Mouse (Mus musculus): ENCODE data around the gene Prr14l. TPM values are rescaled to one million over a fixed set of nuclear protein-coding genes. Genes with fewer than 3 reads are reported as not detected.
"Not testable (repeated sequence)": the region's sequence is repeated elsewhere in the genome, so short reads cannot be mapped to it uniquely, and the experiment has no call there.

Gene Prr14l
- polyA plus RNA-seq, 1 experiment from 2014 or later, result 9.7 TPM

DNA sequence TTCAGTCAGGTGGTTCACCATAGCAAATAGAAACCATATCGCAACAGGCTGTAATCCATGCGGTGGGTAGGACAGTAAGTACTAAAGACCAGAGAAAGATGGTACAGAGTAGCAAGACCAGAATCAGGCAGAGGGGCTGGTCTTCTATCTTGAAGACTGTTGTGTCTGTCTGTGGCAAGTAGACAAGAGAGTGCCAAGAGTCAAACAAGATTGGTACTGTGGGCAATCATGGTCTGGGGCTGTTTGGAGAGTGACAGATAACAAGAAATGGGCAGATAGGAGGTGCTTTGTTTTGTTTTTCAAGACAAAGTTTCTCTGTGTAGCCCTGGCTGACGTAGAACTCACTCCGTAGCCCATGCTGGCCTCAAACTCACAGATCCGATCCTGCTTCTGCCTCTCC is 72.5 kb downstream of the Prr14l start:
- H3K4me3 ChIP-seq, result no peak overlapping the region
- H3K4me2 ChIP-seq, result no peak overlapping the region
- no peak overlapping the region for H3K27ac ChIP-seq (replicated peaks)
- H3K4me1 ChIP-seq (replicated peaks), result peaks cover 17% of the 10 kb centered on the region
- peaks cover 8% of the 10 kb centered on the region for H3K36me3 ChIP-seq
- no peak overlapping the region for H3K9ac ChIP-seq
- H3K9me3 ChIP-seq, result no peaks in the 10 kb centered on the region
- 95% methylated on average over 5 of the region's 5 CpGs for WGBS
- ATAC-seq (ENCODE audit: low read depth), result no peak
- H3K27me3 ChIP-seq, result no peaks in the 10 kb centered on the region

DNA sequence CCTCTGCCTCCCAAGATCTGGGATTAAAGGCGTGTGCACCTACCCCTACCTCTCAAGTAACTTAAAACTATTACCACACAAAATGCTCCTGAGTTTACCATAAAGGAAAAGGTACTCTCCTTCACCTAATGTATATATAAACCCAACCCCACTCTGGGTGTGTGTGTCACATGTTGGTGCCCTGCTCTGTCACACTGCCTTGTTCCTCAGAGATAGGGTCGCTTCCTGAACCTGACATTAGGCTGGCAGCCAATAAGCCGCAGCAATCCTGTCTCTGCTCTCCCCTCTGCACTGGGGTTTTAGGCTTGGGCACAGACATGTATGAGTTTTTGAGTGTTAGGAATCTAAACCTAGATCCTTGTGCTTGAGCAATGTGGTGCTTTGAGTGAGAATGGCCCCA is 75.9 kb downstream of the Prr14l start:
- H3K27me3 ChIP-seq, result no peaks in the 10 kb centered on the region
- peaks cover 20% of the 10 kb centered on the region for H3K36me3 ChIP-seq
- no peak overlapping the region for H3K27ac ChIP-seq (replicated peaks)
- H3K4me3 ChIP-seq, result no peak overlapping the region
- H3K4me2 ChIP-seq, result no peak overlapping the region
- ATAC-seq (ENCODE audit: low read depth), result no peak
- no peak overlapping the region for H3K9ac ChIP-seq
- 0 out of 2 replicates have a peak, but pooled peaks cover 6% of the 10 kb centered on the region for H3K4me1 ChIP-seq (replicated peaks)
- WGBS, result 93% methylated on average over 3 of the region's 3 CpGs
- no peaks in the 10 kb centered on the region for H3K9me3 ChIP-seq

DNA sequence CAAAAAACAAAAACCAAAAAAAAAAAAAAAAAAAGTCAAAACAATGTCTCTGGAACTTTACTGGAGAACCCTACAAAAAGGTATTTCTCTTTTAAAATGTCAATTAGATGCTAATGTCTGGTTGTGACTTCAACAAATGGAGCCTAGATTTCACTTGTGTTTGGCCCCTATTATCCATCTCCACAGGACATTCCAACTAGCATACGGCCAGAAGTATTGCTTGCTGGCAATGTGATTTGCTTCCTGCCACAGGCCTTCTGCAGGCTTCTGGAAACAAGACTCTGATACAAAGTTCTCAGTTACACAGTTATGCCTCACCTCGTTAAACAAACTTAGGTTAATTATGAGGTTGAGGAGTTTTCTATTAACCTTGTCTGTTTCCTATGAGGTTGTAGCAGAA is 81.7 kb downstream of the Prr14l start:
- Histone ChIP-seq H3K27ac (replicated peaks) (no peak overlapping the region), H3K36me3 (peaks cover 47% of the 10 kb centered on the region), H3K9ac (no peak overlapping the region), H3K9me3 (no peaks in the 10 kb centered on the region), H3K27me3 (no peaks in the 10 kb centered on the region), H3K4me1 (replicated peaks) (0 out of 2 replicates have a peak, but pooled peaks cover 6% of the 10 kb centered on the region), H3K4me2 (no peak overlapping the region), H3K4me3 (no peak overlapping the region)
- ATAC-seq (ENCODE audit: low read depth), result no peak
- 80% methylated on average over 2 of the region's 2 CpGs for WGBS

DNA sequence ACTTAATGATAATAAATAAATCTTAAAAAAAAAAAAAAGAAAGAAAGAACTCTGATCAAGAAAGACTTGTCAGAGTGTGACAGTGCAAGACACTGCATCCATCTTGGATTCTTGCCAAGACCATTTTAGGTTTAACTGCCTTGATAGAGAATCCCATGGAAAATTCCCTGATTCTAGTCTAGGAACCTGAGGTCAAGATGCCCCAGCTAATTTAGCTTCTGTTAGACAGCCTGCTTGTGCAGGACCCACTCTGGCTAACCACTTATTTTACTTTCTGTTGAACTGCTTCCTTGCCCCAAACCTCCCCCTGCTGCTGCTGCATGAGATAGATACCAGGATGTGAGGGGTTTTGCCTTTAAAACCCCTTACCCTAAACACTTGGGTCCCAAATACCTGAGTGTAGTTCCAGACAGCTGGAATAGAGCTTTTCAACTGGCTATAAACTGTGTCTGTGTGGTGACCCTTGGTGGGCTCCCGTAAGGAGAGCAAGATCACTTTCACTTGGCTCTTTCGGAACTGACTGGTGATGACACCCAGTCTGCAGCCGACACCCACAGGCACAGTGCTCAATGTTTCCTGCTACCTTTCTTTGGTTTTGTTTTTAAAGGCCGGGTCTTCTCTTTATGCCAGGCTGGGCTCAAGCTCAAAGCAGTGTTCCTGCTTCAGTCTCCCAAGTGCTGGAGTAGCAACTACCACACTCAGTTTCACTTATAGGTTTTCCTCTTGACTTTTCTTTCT is 86.3 kb downstream of the Prr14l start:
- H3K4me3 ChIP-seq, result no peak overlapping the region
- H3K4me2 ChIP-seq, result no peak overlapping the region
- H3K27ac ChIP-seq (replicated peaks), result no peak overlapping the region
- 93% methylated on average over 4 of the region's 4 CpGs for WGBS
- ATAC-seq (ENCODE audit: low read depth), result no peak
- no peaks in the 10 kb centered on the region for H3K9me3 ChIP-seq
- H3K9ac ChIP-seq, result no peak overlapping the region
- H3K36me3 ChIP-seq, result peaks cover 51% of the 10 kb centered on the region
- no peaks in the 10 kb centered on the region for H3K4me1 ChIP-seq (replicated peaks)
- no peaks in the 10 kb centered on the region for H3K27me3 ChIP-seq

DNA sequence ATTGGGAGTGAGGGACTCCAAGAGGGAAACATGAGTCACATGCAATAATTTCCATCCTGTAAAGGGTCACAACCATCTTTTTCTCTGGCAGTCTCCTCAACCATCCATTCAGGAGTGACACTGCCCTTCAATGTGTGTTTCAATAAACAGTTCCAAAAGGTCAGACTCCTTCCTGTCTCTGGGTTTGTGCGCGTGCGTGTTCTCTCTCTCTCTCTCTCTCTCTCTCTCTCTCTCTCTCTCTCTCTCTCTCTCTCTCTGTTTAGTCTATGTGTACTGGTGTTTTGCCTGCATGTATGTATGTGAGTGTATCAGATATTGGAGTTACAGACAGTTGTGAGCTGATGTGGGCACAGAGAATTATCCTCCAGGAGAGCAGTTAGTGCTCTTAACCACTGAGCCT is 87.1 kb downstream of the Prr14l start:
- Histone ChIP-seq H3K27me3 (no peaks in the 10 kb centered on the region), H3K9me3 (no peaks in the 10 kb centered on the region), H3K4me2 (no peak overlapping the region), H3K27ac (replicated peaks) (no peak overlapping the region), H3K4me1 (replicated peaks) (no peaks in the 10 kb centered on the region), H3K9ac (no peak overlapping the region), H3K36me3 (peaks cover 52% of the 10 kb centered on the region), H3K4me3 (no peak overlapping the region)
- ATAC-seq (ENCODE audit: low read depth), result no peak
- 89% methylated on average over 3 of the region's 3 CpGs for WGBS

DNA sequence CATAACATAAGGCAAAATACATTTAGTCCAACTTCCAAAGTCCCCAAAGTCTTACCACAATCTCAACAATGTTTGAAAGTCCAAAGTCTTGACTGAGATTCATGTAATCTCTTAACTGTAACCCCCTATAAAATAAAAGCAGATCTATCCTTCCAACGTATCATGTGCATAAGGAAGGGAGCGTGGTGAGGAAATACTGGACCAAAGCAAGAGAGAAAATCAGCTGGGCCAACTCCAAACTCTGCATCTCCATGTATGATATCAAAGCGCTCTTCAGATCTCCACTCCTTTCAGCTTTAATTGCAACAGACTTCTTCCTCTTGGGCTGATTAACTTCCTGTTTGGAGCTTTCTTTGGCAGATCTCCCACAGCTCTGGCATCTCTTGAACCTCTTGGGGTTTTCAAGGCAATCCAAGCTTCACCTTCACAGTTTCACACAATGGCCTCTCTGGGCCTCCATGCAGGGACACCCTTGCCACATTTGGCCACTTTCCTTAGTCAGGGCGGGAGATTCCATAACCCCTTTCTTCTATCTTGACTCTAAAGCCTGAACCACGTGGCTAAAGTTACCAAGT is 92.4 kb downstream of the Prr14l start:
- Histone ChIP-seq H3K4me1 (replicated peaks) (no peaks in the 10 kb centered on the region), H3K27ac (replicated peaks) (no peak overlapping the region), H3K36me3 (peaks cover 48% of the 10 kb centered on the region), H3K27me3 (no peaks in the 10 kb centered on the region), H3K4me2 (no peak overlapping the region), H3K9me3 (no peaks in the 10 kb centered on the region), H3K4me3 (no peak overlapping the region), H3K9ac (no peak overlapping the region)
- 96% methylated on average over 5 of the region's 5 CpGs for WGBS
- no peak for ATAC-seq (ENCODE audit: low read depth)

DNA sequence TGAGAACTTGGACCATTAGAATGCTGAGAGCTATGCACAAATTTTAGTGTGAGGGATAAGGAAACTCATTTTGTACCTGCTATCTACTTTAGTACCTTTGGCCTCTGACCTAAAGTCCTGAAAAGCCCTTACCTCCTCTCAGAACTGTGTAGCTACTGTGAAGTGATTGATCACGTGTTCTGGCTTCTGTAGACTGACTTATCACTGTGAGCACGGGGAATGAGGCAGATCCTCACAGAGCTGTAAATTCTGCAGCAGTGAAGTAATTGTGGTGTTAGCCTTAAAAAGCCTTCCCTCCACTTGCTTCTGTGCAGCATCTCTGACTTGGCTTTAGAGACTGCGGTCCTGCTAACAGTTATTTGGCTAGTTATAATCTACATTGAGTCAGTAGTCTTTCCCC is 93.3 kb downstream of the Prr14l start:
- Histone ChIP-seq H3K4me2 (no peak overlapping the region), H3K9me3 (no peaks in the 10 kb centered on the region), H3K4me3 (no peak overlapping the region), H3K27ac (replicated peaks) (no peak overlapping the region), H3K9ac (no peak overlapping the region), H3K27me3 (no peaks in the 10 kb centered on the region), H3K4me1 (replicated peaks) (no peaks in the 10 kb centered on the region), H3K36me3 (peaks cover 48% of the 10 kb centered on the region)
- ATAC-seq (ENCODE audit: low read depth), result no peak
- WGBS, result 84% methylated on average over 3 of the region's 3 CpGs

DNA sequence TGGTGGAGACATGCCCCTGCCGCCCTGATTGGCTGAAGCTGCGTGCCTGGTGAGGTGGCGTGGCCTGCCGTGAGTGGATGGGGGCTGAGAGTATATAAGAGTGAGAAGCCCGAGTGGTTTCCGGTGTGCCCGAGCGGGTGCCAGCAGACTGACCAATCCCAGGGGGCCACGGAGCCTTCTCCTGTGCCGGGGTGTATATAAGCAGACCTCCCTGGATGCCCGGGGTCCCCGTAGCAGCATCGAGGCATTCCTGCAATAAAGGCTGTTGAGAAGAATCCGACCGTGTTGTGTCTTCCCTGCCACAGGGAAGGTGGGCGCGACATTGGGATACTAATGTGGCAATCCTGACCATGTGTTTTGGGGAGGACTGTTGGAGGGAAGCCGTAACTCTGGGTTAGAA is 93.7 kb downstream of the Prr14l start:
- H3K4me2 ChIP-seq; H3K9ac ChIP-seq; H3K27ac ChIP-seq (replicated peaks); ATAC-seq (ENCODE audit: low read depth); H3K4me3 ChIP-seq; H3K9me3 ChIP-seq; H3K4me1 ChIP-seq (replicated peaks); H3K27me3 ChIP-seq: not testable (repeated sequence)
- peaks cover 48% of the 10 kb centered on the region for H3K36me3 ChIP-seq
- 95% methylated on average over 18 of the region's 18 CpGs for WGBS

DNA sequence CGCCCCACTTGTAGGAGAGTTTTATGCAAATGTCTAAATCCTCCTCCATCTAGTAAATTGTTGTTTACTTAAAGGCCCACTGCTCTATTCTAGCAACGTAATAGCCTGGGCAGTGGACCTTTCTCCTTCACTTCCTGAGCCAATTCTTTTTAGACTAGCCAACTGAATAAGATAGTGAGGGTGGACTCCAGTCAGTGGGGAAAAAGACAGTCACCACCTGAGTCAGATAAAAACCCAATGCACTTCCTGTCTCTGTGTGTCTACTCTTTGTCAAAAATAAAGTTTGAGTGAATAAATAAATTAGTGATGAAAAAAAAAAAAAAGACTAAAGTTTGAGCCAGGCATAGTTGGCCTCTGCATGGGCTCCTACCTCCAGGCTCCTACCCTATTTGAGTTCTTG is 94.4 kb downstream of the Prr14l start:
- ATAC-seq (ENCODE audit: low read depth), result no peak
- H3K36me3 ChIP-seq, result peaks cover 47% of the 10 kb centered on the region
- H3K4me1 ChIP-seq (replicated peaks), result no peaks in the 10 kb centered on the region
- H3K4me2 ChIP-seq, result no peak overlapping the region
- no peak overlapping the region for H3K4me3 ChIP-seq
- no peaks in the 10 kb centered on the region for H3K27me3 ChIP-seq
- H3K9ac ChIP-seq, result no peak overlapping the region
- no peak overlapping the region for H3K27ac ChIP-seq (replicated peaks)
- WGBS, result 81% methylated on average over 2 of the region's 2 CpGs
- H3K9me3 ChIP-seq, result no peaks in the 10 kb centered on the region

DNA sequence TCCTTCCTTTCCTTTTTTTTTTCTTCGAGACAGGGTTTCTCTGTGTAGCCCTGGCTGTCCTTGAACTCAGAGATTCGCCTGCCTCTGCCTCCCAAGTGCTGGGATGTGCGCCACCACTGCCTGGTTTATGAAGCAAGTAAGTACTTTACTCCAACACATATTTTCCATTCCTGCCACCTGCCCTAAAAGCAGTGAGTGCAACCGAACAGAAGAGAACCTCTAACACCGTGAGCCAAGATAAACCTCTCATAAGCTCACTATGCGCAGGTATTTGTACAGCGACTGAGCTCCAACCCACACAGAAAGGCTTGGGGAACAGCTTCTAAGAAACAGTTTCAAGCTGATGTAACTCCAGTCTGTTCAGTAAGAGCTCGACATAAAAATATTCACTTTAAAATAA is 97.9 kb downstream of the Prr14l start:
- Histone ChIP-seq H3K36me3 (peaks cover 13% of the 10 kb centered on the region), H3K4me1 (replicated peaks) (no peaks in the 10 kb centered on the region), H3K9me3 (no peaks in the 10 kb centered on the region), H3K9ac (no peak overlapping the region), H3K27ac (replicated peaks) (no peak overlapping the region), H3K4me3 (no peak overlapping the region), H3K27me3 (no peaks in the 10 kb centered on the region), H3K4me2 (no peak overlapping the region)
- WGBS, result 94% methylated on average over 8 of the region's 8 CpGs
- no peak for ATAC-seq (ENCODE audit: low read depth)

DNA sequence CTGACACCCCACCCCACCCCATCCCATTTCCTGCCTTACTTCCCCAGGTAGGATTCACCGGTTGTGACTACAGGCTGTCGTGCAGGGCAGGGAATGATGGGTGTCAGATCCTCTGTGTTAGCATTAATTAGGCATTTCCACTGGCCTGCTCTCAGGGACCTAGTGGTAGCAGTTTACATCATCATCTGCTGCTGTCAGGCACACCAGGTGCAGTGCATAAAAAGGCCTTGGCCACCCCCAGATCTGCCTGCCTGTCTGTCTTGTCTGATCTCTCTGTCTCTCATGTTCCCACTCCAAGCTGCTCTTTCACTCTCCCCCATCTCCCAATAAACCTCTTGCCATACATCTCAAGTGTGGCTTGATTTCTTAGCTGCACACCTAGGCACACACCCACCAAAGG is 102.3 kb downstream of the Prr14l start:
- Histone ChIP-seq H3K4me1 (replicated peaks) (peaks cover 7% of the 10 kb centered on the region; the same call in 1 of the 2 replicates), H3K36me3 (no peaks in the 10 kb centered on the region), H3K27ac (replicated peaks) (no peak overlapping the region), H3K4me2 (no peak overlapping the region), H3K4me3 (no peak overlapping the region), H3K9ac (no peak overlapping the region), H3K27me3 (no peaks in the 10 kb centered on the region), H3K9me3 (no peaks in the 10 kb centered on the region)
- 47% methylated on average over 2 of the region's 2 CpGs for WGBS
- no peak for ATAC-seq (ENCODE audit: low read depth)

DNA sequence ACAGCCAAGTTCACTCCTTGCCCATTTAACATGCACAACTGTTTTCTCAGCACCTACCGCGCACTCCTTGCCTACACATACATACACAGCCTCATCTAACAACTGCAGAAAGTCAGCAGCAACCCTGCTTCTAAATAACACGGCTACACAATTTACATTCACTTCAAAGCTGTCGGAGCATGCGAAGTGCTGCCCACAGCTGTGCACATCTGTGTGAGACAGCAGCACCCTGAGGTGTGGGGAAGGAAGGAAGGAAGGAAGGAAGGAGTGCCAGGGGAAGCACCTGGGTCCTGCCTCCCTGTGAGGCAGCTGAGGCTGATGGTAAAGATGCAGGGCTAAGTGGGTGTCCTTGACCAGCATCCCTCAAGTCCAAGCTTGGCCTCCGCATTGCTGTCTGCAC is 105.1 kb downstream of the Prr14l start:
- WGBS, result 89% methylated on average over 6 of the region's 6 CpGs
- Histone ChIP-seq H3K4me1 (replicated peaks) (peaks cover 27% of the 10 kb centered on the region), H3K36me3 (no peaks in the 10 kb centered on the region), H3K27ac (replicated peaks) (no peak overlapping the region), H3K4me3 (no peak overlapping the region), H3K9ac (no peak overlapping the region), H3K27me3 (no peaks in the 10 kb centered on the region), H3K4me2 (no peak overlapping the region), H3K9me3 (no peaks in the 10 kb centered on the region)
- no peak for ATAC-seq (ENCODE audit: low read depth)

Measured in neural tube, embryonic 13.5 days (tissue).